Mouse (Mus musculus) bone marrow, adult 2 months (tissue): ENCODE data around the gene Cspg5.

Experiments
- CTCF ChIP-seq: fragments of 200-500 bp; IDR thresholded peaks from 2 replicates; pipeline ENCODE4 v1.5.1; 2011; ENCODE audit warnings: low read length, control low read depth; ENCODE audit not compliant: control insufficient read depth, insufficient read depth
- POLR2A ChIP-seq: fragments of 200-500 bp; IDR thresholded peaks from 2 replicates; pipeline ENCODE4 v1.6.1; 2011; ENCODE audit warnings: low read depth, mild to moderate bottlenecking, control low read depth, low read length, borderline replicate concordance; ENCODE audit not compliant: control insufficient read depth

DNA sequence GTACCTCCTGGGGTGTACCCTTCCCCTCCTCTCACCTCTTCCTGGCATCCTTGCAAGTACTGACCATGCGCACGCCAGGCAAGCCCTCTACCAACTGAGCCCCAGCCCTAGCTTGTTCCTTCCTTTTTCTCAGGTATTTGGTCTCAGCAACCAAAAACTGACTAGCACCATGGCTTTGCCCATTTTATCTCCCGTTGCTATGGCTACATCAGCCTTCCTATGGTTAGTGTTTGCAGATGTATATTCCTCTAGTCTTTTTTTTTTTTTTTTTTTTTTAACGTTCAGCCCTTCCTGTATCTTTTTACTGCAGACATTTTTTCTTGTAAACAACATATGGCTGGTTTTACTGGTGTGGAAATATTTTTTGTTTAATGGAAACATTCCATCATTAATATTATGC, 29.9 kb downstream of the Cspg5 start:
- no peak for TF ChIP-seq CTCF
- no peak for TF ChIP-seq POLR2A
